Mouse (Mus musculus): ENCODE measurements around the gene Fam98a. TPM values are rescaled to one million over a fixed set of nuclear protein-coding genes. Genes with fewer than 3 reads are reported as not detected.

Fam98a gene
- polyA plus RNA-seq, 1 experiment from 2014 or later, result 31.5 TPM

GRCm38 (mm10) chr17:75518181-75518901 is 33.4 kb downstream of the Fam98a start:
- Histone ChIP-seq H3K9me3 (no peaks in the 10 kb centered on the region), H3K4me3 (no peak overlapping the region), H3K36me3 (no peaks in the 10 kb centered on the region), H3K9ac (no peak overlapping the region), H3K27me3 (no peaks in the 10 kb centered on the region), H3K4me2 (no peak overlapping the region), H3K4me1 (replicated peaks) (peaks cover 12% of the 10 kb centered on the region), H3K27ac (replicated peaks) (no peak overlapping the region)
- ATAC-seq (ENCODE audit: low read depth), result no peak
- WGBS, result 65% methylated on average over 8 of the region's 8 CpGs

DNA sequence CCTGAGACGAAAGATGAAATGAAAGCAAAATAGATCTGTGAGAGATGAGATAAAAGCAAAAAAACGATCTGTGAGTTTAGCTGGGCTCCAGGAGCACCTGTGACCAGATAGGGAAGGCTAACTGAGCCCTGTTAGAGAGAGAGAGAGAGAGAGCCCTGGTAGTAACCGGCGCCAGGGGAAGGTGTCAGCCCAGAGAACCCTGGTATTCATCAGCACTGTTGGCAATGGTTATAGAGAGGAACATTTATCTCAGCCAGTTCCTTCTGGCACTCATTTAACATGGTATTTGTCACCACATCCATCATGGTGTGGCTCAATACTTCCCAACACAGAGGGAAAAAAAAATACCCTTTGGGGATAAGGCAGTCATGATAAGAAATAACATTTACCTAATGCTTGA is 35.2 kb downstream of the Fam98a start:
- Histone ChIP-seq H3K4me2 (no peak overlapping the region), H3K4me1 (replicated peaks) (peaks cover 6% of the 10 kb centered on the region), H3K4me3 (no peak overlapping the region), H3K36me3 (no peaks in the 10 kb centered on the region), H3K27me3 (no peaks in the 10 kb centered on the region), H3K9ac (no peak overlapping the region), H3K27ac (replicated peaks) (no peak overlapping the region), H3K9me3 (no peaks in the 10 kb centered on the region)
- ATAC-seq (ENCODE audit: low read depth), result no peak
- WGBS, result 85% methylated on average over 4 of the region's 4 CpGs

- WGBS, result 90% methylated on average over 5 of the region's 5 CpGs
- no peak overlapping the region for H3K4me2 ChIP-seq
- ATAC-seq (ENCODE audit: low read depth), result no peak
Measured at GRCm38 (mm10) chr17:75509257-75509656, 42.5 kb downstream of the Fam98a start.

GRCm38 (mm10) chr17:75506708-75507641 is 44.8 kb downstream of the Fam98a start:
- Histone ChIP-seq H3K4me2 (no peak overlapping the region), H3K9me3 (no peaks in the 10 kb centered on the region), H3K36me3 (no peaks in the 10 kb centered on the region), H3K9ac (no peak overlapping the region), H3K27ac (replicated peaks) (no peak overlapping the region), H3K4me3 (no peak overlapping the region), H3K27me3 (no peaks in the 10 kb centered on the region), H3K4me1 (replicated peaks) (no peaks in the 10 kb centered on the region)
- 68% methylated on average over 10 of the region's 10 CpGs for WGBS
- ATAC-seq (ENCODE audit: low read depth), result no peak

More at GRCm38 (mm10) chr17:75509257-75509656, 42.5 kb downstream of the Fam98a start:
- H3K9ac ChIP-seq, result no peak overlapping the region
- H3K4me1 ChIP-seq (replicated peaks), result no peaks in the 10 kb centered on the region
- no peak overlapping the region for H3K27ac ChIP-seq (replicated peaks)
- H3K36me3 ChIP-seq, result no peaks in the 10 kb centered on the region
- no peaks in the 10 kb centered on the region for H3K27me3 ChIP-seq
- H3K4me3 ChIP-seq, result no peak overlapping the region
- no peaks in the 10 kb centered on the region for H3K9me3 ChIP-seq

- H3K4me2 ChIP-seq, result no peak overlapping the region
- WGBS, result 92% methylated on average over 10 of the region's 10 CpGs
- no peaks in the 10 kb centered on the region for H3K27me3 ChIP-seq
- H3K4me3 ChIP-seq, result no peak overlapping the region
- no peak overlapping the region for H3K27ac ChIP-seq (replicated peaks)
- H3K4me1 ChIP-seq (replicated peaks), result no peaks in the 10 kb centered on the region
- no peaks in the 10 kb centered on the region for H3K36me3 ChIP-seq
- no peak for ATAC-seq (ENCODE audit: low read depth)
- H3K9ac ChIP-seq, result no peak overlapping the region
- H3K9me3 ChIP-seq, result no peaks in the 10 kb centered on the region
Measured at GRCm38 (mm10) chr17:75506097-75506675, 45.6 kb downstream of the Fam98a start.

DNA sequence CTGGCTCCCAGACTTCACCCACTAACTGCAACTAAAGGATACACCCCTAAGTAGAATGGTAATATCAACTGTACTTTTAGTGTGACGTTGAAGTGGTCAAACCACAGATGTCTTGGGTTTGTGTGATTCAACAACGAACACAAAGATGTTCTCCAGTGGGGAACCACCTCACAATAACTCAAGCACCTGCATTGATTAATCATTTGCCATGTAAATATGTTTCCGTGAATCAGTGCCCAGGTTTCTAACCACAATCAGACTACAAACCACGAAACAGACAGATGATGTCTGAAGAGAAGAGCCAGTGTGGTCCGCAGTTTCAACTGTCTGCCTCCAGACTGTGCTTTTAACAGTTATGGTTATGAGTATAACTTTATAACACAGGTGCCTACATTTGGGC is 46.7 kb downstream of the Fam98a start:
- Histone ChIP-seq H3K4me3 (no peak overlapping the region), H3K9me3 (no peaks in the 10 kb centered on the region), H3K9ac (no peak overlapping the region), H3K27me3 (no peaks in the 10 kb centered on the region), H3K27ac (replicated peaks) (no peak overlapping the region), H3K4me2 (no peak overlapping the region), H3K36me3 (no peaks in the 10 kb centered on the region), H3K4me1 (replicated peaks) (no peaks in the 10 kb centered on the region)
- WGBS, result 92% methylated on average over 5 of the region's 5 CpGs
- ATAC-seq (ENCODE audit: low read depth), result no peak

DNA sequence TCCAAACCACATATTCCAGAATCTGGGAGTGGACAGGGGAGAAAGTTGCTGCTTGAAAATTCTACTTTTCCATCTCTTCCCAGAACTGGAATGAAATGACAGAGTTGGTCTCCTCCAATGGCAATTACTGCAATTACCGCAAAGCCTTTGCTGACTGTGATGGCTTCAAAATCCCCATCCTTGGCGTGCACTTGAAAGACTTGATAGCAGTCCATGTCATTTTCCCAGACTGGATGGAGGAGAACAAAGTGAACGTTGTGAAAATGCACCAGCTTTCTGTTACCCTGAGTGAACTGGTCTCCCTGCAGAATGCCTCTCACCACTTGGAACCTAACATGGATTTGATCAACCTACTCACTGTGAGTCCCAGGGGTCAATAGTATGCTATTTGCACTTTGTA is 48.7 kb downstream of the Fam98a start:
- no peak for ATAC-seq (ENCODE audit: low read depth)
- 83% methylated on average over 3 of the region's 3 CpGs for WGBS

GRCm38 (mm10) chr17:75498241-75498651 is 53.5 kb downstream of the Fam98a start:
- Histone ChIP-seq H3K9ac (no peak overlapping the region), H3K4me3 (no peak overlapping the region), H3K27ac (replicated peaks) (no peak overlapping the region), H3K4me1 (replicated peaks) (no peaks in the 10 kb centered on the region), H3K27me3 (no peaks in the 10 kb centered on the region), H3K4me2 (no peak overlapping the region), H3K9me3 (no peaks in the 10 kb centered on the region), H3K36me3 (no peaks in the 10 kb centered on the region)
- ATAC-seq (ENCODE audit: low read depth), result no peak
- 68% methylated on average over 6 of the region's 6 CpGs for WGBS

More for the DNA sequence above, 48.7 kb downstream of the Fam98a start:
- H3K4me3 ChIP-seq, result no peak overlapping the region
- H3K4me2 ChIP-seq, result no peak overlapping the region
- no peaks in the 10 kb centered on the region for H3K27me3 ChIP-seq
- no peaks in the 10 kb centered on the region for H3K36me3 ChIP-seq
- H3K27ac ChIP-seq (replicated peaks), result no peak overlapping the region
- no peaks in the 10 kb centered on the region for H3K9me3 ChIP-seq
- no peak overlapping the region for H3K9ac ChIP-seq
- H3K4me1 ChIP-seq (replicated peaks), result no peaks in the 10 kb centered on the region

DNA sequence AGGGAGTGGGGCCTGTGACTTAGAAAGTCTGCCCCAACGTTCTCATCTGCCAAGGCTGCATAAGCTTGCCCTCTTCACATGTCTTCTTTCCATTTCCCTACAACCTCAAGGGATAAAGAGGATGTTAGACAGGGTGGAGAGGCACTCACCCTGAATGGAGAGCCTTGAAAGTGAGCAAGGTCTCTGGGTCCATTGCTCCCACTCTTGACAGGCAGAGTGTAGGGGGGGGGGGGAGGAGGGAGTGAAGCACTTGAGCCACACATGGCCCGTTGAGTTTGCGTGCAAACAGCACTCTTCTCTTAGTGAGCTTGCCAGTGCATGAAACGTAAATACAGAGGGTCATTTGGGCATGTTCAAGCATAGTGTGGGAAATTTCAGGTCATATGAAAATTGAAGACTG is 56.5 kb downstream of the Fam98a start:
- H3K27me3 ChIP-seq, result no peaks in the 10 kb centered on the region
- no peaks in the 10 kb centered on the region for H3K4me1 ChIP-seq (replicated peaks)
- H3K4me2 ChIP-seq, result no peak overlapping the region
- no peaks in the 10 kb centered on the region for H3K9me3 ChIP-seq
- no peaks in the 10 kb centered on the region for H3K36me3 ChIP-seq
- H3K4me3 ChIP-seq, result no peak overlapping the region
- H3K27ac ChIP-seq (replicated peaks), result no peak overlapping the region
- ATAC-seq (ENCODE audit: low read depth), result no peak
- 90% methylated on average over 4 of the region's 4 CpGs for WGBS
- no peak overlapping the region for H3K9ac ChIP-seq

Other genes starting within 250 kb of the Fam98a start
- gene Rasgrp3, start 116.0 kb downstream of the Fam98a start, polyA plus RNA-seq (2015; fragmentation: Nextera tagmentation; extraction: Ambion mirVana), result 6.0 and 12.5 TPM in 2 replicates